Mouse (Mus musculus) forebrain, embryonic 14.5 days (tissue): ENCODE measurements around the gene Gm12800. TPM values are rescaled to one million over a fixed set of nuclear protein-coding genes. Genes with fewer than 3 reads are reported as not detected.
"Not testable (repeated sequence)": the region's sequence is repeated elsewhere in the genome, so short reads cannot be mapped to it uniquely, and the experiment has no call there.

ENCODE experiments used
- ATAC-seq: fragments of 200-750 bp; cut with Nextera tagmentation; 2 replicates; pipeline ENCODE4 v1.8.0; 2017; ENCODE audit warnings: mild to moderate bottlenecking, moderate library complexity
- DNase-seq: peaks from one replicate; pipeline ENCODE4 v3.0.0-alpha.2; 2015; ENCODE audit warnings: low spot score
- H3K27ac ChIP-seq: fragments of 300-500 bp; sonication (generic); 2 replicates; pipeline ENCODE4 v1.5.1; 2014; ENCODE audit warnings: low read depth, mild to moderate bottlenecking, control low read depth, low read length, moderate library complexity
- H3K27me3 ChIP-seq: fragments of 300-500 bp; sonication (generic); replicated peaks from 2 replicates; pipeline ENCODE4 v1.6.1; 2014; ENCODE audit warnings: low read length, control low read depth, mixed read lengths; ENCODE audit not compliant: control insufficient read depth, insufficient read depth
- H3K36me3 ChIP-seq: fragments of 300-500 bp; sonication (generic); 2 replicates; pipeline ENCODE4 v1.6.1; 2014; ENCODE audit warnings: low read length, control low read depth; ENCODE audit not compliant: control insufficient read depth, insufficient read depth
- H3K4me1 ChIP-seq: fragments of 300-500 bp; sonication (generic); 2 replicates; pipeline ENCODE4 v1.6.1; 2014; ENCODE audit warnings: antibody characterized with exemption, low read length, control low read depth; ENCODE audit not compliant: control insufficient read depth, insufficient read depth
- H3K4me2 ChIP-seq: fragments of 300-500 bp; sonication (generic); 2 replicates; pipeline ENCODE4 v1.6.1; 2014; ENCODE audit warnings: mild to moderate bottlenecking, control low read depth, low read length
- H3K4me3 ChIP-seq: fragments of 300-500 bp; sonication (generic); 2 replicates; pipeline ENCODE4 v1.5.1; 2014; ENCODE audit warnings: low read depth, low read length, control low read depth
- H3K9ac ChIP-seq: fragments of 300-500 bp; sonication (generic); 2 replicates; pipeline ENCODE4 v1.6.1; 2014; ENCODE audit warnings: mild to moderate bottlenecking, low read length, control low read depth, moderate library complexity
- H3K9me3 ChIP-seq: fragments of 300-500 bp; sonication (generic); replicated peaks from 2 replicates; pipeline ENCODE4 v1.6.1; 2016; ENCODE audit warnings: low read length, control low read depth, mixed read lengths; ENCODE audit not compliant: control insufficient read depth
- WGBS: fragments of 180-500 bp; shearing (Covaris S2); extraction: QIAGEN DNeasy Blood & Tissue Kit; methylation state at CpG from one replicate; pipeline ENCODE4 v1.1.7; 2014; 5-methylcytosine and 5-hydroxymethylcytosine counted together
- polyA plus RNA-seq: library from polyadenylated mRNA; unstranded; fragments of >200 nt; fragmentation: Nextera tagmentation; extraction: Ambion mirVana; gene quantifications from 2 replicates; pipeline ENCODE4 v1.2.1, GENCODE M21; 2014

Gm12800 gene
- polyA plus RNA-seq = not detected in 2 replicates

DNA sequence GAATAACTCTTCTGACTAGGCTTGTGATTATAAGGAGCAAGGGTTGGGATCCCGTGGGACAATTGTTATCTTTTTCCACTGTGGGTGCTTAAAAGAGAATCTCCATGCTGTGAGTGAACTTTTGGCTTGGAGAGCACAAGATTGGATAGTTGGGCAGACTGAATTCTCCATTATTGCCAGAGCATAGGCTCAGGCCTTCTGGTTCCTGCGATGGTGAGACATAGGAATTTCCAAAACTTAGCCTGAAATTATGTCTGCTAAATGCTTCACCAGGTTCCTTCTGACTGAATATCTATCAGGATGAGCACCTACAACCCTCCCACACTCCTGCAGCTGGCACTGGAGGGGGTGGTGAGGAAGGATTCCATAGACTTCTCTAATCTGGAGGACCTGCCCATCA is at the start of gene Gm12800:
Gm12800 (plus strand) TSS at position 301 of the 400 bp plus-strand sequence.
- H3K4me3 ChIP-seq, DNase-seq, H3K27ac ChIP-seq, H3K4me1 ChIP-seq, H3K36me3 ChIP-seq, H3K9ac ChIP-seq, H3K9me3 ChIP-seq, ATAC-seq, H3K4me2 ChIP-seq, H3K27me3 ChIP-seq: not testable (repeated sequence)
- 96% methylated on average over 1 of the region's 2 CpGs for WGBS

- Histone ChIP-seq H3K36me3 (no peaks in the 10 kb centered on the region), H3K27ac (no peak overlapping the region), H3K4me1 (no peaks in the 10 kb centered on the region), H3K27me3 (no peaks in the 10 kb centered on the region), H3K4me3 (no peak overlapping the region), H3K4me2 (no peak overlapping the region), H3K9me3 (no peaks in the 10 kb centered on the region), H3K9ac (no peak overlapping the region)
- DNase-seq (peak; percentile 19), ATAC-seq (no peak)
- WGBS = 52% methylated on average over 6 of the region's 6 CpGs
Measured at GRCm38 (mm10) chr4:101860873-101861272, 48.0 kb upstream of the Gm12800 start.

DNA sequence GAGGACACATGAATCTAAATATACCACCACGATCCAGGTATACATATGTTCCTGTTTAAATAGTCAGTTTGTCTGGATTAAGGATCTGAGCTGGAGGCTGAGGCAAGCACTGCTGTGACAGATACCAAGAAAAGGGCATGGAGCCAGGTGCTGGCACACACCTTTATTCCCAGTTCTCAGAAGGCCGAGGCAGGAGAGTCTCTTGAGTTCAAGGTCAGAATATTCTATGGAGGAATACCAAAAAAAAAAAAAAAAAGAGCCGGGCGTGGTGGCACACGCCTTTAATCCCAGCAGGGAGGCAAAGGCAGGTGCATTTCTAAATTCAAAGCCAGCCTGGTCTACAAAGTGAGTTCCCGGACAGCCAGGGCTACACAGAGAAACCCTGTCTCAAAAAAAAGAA is 46.6 kb upstream of the Gm12800 start:
- no peaks in the 10 kb centered on the region for H3K36me3 ChIP-seq
- 95% methylated on average over 6 of the region's 6 CpGs for WGBS
- no peak for ATAC-seq

GRCm38 (mm10) chr4:101872031-101872430 is 36.9 kb upstream of the Gm12800 start:
- H3K36me3 ChIP-seq, H3K4me3 ChIP-seq, ATAC-seq, H3K4me2 ChIP-seq, H3K4me1 ChIP-seq, H3K9me3 ChIP-seq, H3K9ac ChIP-seq, H3K27ac ChIP-seq, H3K27me3 ChIP-seq: not testable (repeated sequence)
- DNase-seq = peak; percentile 3
- WGBS = 66% methylated on average over 2 of the region's 2 CpGs

More for the DNA sequence above, 46.6 kb upstream of the Gm12800 start:
- Histone ChIP-seq H3K4me1 (no peaks in the 10 kb centered on the region), H3K27ac (no peak overlapping the region), H3K9ac (no peak overlapping the region), H3K4me3 (no peak overlapping the region), H3K4me2 (no peak overlapping the region), H3K27me3 (no peaks in the 10 kb centered on the region), H3K9me3 (no peaks in the 10 kb centered on the region)
- DNase-seq = no peak

DNA sequence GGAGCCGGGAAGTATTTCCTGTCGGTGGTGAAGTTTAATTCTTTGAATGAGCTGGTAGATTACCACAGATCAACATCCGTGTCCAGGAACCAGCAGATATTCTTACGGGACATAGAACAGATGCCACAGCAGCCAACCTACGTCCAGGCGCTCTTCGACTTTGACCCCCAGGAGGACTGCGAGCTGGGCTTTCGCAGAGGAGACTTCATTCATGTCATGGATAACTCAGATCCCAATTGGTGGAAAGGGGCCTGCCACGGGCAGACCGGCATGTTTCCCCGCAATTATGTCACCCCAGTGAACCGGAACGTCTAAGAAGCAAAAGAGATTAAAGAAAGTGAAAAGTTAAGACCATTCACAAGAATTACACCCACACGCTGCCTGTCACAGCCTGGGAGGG is 33.2 kb upstream of the Gm12800 start:
- H3K4me2 ChIP-seq, H3K9me3 ChIP-seq, DNase-seq, H3K4me1 ChIP-seq, H3K27me3 ChIP-seq, H3K4me3 ChIP-seq, H3K36me3 ChIP-seq, H3K9ac ChIP-seq, ATAC-seq, H3K27ac ChIP-seq: not testable (repeated sequence)
- WGBS = 90% methylated on average over 15 of the region's 15 CpGs

DNA sequence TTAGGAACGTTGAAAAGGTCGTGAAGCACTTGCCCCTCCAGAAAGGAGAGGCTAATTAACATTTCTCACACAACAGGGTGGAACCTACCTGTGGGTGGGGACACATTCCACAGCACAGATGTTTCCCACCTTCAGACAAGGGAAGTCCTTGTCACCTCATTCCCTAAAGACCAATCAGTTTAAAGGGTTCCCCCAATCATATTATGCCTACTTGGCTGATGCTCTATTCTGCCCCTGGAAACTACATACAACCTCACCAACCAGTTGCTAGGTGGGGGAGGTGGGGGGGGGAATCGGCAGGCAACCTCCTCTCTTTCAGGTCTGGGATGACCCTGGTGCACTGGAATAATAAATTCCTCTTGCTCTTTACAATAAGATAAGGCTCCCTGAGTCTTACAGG is 25.3 kb upstream of the Gm12800 start:
- H3K4me3 ChIP-seq = no peak overlapping the region
- WGBS = 55% methylated on average over 3 of the region's 3 CpGs

DNA sequence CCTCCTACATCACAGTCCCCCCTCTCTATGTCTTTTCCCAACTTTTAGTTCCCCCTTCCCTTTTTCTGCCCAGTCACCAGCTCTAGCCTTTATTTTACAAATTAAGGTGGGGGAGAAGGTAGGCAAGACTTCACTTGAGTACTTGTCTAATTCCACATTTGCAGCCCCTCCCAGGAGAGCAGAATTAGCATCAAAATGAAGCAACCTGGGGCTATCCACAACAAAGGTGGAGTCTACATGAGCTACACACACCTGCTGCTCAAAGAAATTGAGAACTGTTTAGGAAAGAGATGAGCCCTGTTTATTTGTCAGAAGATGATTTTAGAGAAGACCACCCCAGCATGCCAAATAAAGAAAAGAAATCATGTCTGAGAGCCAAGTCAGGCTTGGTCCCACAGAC is 19.5 kb upstream of the Gm12800 start:
- Histone ChIP-seq H3K27me3 (no peaks in the 10 kb centered on the region), H3K9me3 (no peaks in the 10 kb centered on the region), H3K27ac (no peak overlapping the region), H3K4me1 (no peaks in the 10 kb centered on the region), H3K4me3 (no peak overlapping the region), H3K9ac (no peak overlapping the region), H3K4me2 (no peak overlapping the region), H3K36me3 (no peaks in the 10 kb centered on the region)
- DNase-seq = no peak
- no peak for ATAC-seq

More for the DNA sequence above, 25.3 kb upstream of the Gm12800 start:
- no peaks in the 10 kb centered on the region for H3K27me3 ChIP-seq
- no peak overlapping the region for H3K27ac ChIP-seq
- no peaks in the 10 kb centered on the region for H3K36me3 ChIP-seq
- ATAC-seq (no peak), DNase-seq (no peak)
- no peaks in the 10 kb centered on the region for H3K4me1 ChIP-seq
- H3K9ac ChIP-seq = no peak overlapping the region
- H3K4me2 ChIP-seq = no peak overlapping the region
- H3K9me3 ChIP-seq = no peaks in the 10 kb centered on the region

DNA sequence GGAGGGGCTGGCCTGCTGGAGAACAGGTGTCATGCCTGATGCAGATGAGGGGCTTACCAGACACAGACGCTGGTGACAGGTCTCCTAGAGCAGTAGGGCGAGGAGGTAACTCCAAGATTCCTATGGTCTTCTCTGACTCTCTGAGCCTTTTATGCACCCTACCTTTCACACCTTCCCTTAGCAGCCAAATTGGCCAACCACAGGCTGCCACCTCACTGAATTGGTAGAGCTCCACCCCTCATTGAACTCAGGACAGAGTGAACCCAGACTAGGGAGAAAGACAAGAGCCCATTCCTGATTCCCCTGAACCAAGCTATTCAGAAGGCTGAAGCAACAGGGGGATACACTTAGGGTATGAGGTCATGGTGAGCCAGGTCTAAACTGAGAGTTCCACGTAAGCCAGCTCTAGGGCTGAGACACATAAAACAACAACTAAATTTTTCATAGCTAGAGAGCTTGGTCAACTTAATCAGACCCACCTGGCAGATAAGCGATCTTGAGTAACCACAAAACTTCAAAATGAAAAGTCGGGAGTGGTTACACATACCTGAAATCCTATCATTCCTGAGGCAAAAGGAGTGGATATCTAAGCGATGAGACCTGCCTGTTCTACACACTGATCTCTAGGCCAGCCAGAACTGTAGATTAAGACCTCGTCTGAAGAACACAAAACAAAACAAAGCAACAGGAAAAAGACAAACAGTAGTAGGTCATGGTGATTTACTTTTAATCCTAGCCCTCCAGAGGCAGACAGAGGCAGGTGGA is 15.1 kb upstream of the Gm12800 start, which contains the start of gene C130073F10Rik:
C130073F10Rik (minus strand) TSS at position 134 of the 765 bp plus-strand sequence.
- Histone ChIP-seq H3K4me1 (no peaks in the 10 kb centered on the region), H3K4me3 (no peak within 1 kb of the TSS), H3K27me3 (no peaks in the 10 kb centered on the region), H3K4me2 (no peak within 1 kb of the TSS), H3K9me3 (no peaks in the 10 kb centered on the region), H3K36me3 (no peaks in the 10 kb centered on the region), H3K27ac (no peak within 1 kb of the TSS), H3K9ac (no peak within 1 kb of the TSS)
- 92% methylated on average over 7 of the region's 7 CpGs for WGBS
- ATAC-seq (no peak), DNase-seq (no peak)

DNA sequence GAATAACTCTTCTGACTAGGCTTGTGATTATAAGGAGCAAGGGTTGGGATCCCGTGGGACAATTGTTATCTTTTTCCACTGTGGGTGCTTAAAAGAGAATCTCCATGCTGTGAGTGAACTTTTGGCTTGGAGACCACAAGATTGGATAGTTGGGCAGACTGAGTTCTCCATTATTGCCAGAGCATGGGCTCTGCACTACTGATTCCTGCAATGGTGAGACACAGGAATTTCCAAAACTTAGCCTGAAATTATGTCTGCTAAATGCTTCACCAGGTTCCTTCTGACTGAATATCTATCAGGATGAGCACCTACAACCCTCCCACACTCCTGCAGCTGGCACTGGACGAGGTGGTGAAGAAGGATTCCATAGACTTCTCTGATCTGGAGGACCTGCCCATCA is 31.2 kb downstream of the Gm12800 start, which contains the start of gene Gm12794:
Gm12794 (plus strand) TSS at position 301 of the 400 bp plus-strand sequence.
- ATAC-seq, H3K27ac ChIP-seq, H3K27me3 ChIP-seq, H3K4me3 ChIP-seq, H3K4me2 ChIP-seq, DNase-seq, H3K36me3 ChIP-seq, H3K9ac ChIP-seq, H3K4me1 ChIP-seq, H3K9me3 ChIP-seq: not testable (repeated sequence)
- 81% methylated on average over 2 of the region's 2 CpGs for WGBS
